Mouse (Mus musculus) intestine, postnatal 0 days (tissue): Measurements from ENCODE around the gene Dctn2. TPM values are rescaled to one million over a fixed set of nuclear protein-coding genes. Genes with fewer than 3 reads are reported as not detected.

Source experiments
- ATAC-seq: fragments of 200-750 bp; cut with Nextera tagmentation; 2 replicates; pipeline ENCODE4 v1.8.0; 2017; ENCODE audit warnings: mild to moderate bottlenecking, moderate TSS enrichment, moderate library complexity
- H3K27ac ChIP-seq: fragments of 300-500 bp; sonication (generic); 2 replicates; pipeline ENCODE4 v1.5.1; 2014; ENCODE audit warnings: mild to moderate bottlenecking, low read depth, low read length, moderate library complexity
- H3K27me3 ChIP-seq: fragments of 300-500 bp; sonication (generic); replicated peaks from 2 replicates; pipeline ENCODE4 v1.6.1; 2014; ENCODE audit warnings: low read length, mixed read lengths; ENCODE audit not compliant: control insufficient read depth, insufficient read depth
- H3K36me3 ChIP-seq: fragments of 300-500 bp; sonication (generic); 2 replicates; pipeline ENCODE4 v1.6.1; 2014; ENCODE audit warnings: mild to moderate bottlenecking, moderate library complexity; ENCODE audit not compliant: control insufficient read depth, insufficient read depth
- H3K4me1 ChIP-seq: fragments of 300-500 bp; sonication (generic); replicated peaks from 2 replicates; pipeline ENCODE4 v1.6.1; 2014; ENCODE audit warnings: antibody characterized with exemption, low read length, mixed read lengths; ENCODE audit not compliant: control insufficient read depth, insufficient read depth
- H3K4me2 ChIP-seq: fragments of 300-500 bp; sonication (generic); replicated peaks from 2 replicates; pipeline ENCODE4 v1.6.1; 2014; ENCODE audit warnings: low read depth, mild to moderate bottlenecking, moderate library complexity
- H3K4me3 ChIP-seq: fragments of 300-500 bp; sonication (generic); 2 replicates; pipeline ENCODE4 v1.5.1; 2014; ENCODE audit warnings: low read depth, low read length
- H3K9ac ChIP-seq: fragments of 300-500 bp; sonication (generic); 2 replicates; pipeline ENCODE4 v1.6.1; 2014; ENCODE audit warnings: mild to moderate bottlenecking, low read depth, low read length
- H3K9me3 ChIP-seq: fragments of 300-500 bp; sonication (generic); 2 replicates; pipeline ENCODE4 v1.6.1; 2016; ENCODE audit warnings: mixed run types; ENCODE audit not compliant: control insufficient read depth
- CTCF ChIP-seq: sonication (generic); IDR thresholded peaks from 2 replicates; pipeline ENCODE4 v1.5.1; 2016; ENCODE audit warnings: low read depth, mild to moderate bottlenecking, control low read depth, antibody characterized with exemption, moderate library complexity
- WGBS: fragments of 180-500 bp; shearing (Covaris S2); extraction: QIAGEN DNeasy Blood & Tissue Kit; methylation state at CpG from one replicate; pipeline ENCODE4 v1.1.7; 2014; 5-methylcytosine and 5-hydroxymethylcytosine counted together
- polyA plus RNA-seq: library from polyadenylated mRNA; unstranded; fragments of >200 nt; fragmentation: Nextera tagmentation; extraction: Ambion mirVana; gene quantifications from 2 replicates; pipeline ENCODE4 v1.2.1, GENCODE M21; 2015

The Dctn2 gene
- polyA plus RNA-seq, 1 experiment from 2014 or later: 143 TPM

GRCm38 (mm10) chr10:127317277-127317676, 51.1 kb downstream of the Dctn2 start:
- no peaks in the 10 kb centered on the region for H3K4me1 ChIP-seq
- no peak overlapping the region for H3K9ac ChIP-seq
- no peak overlapping the region for H3K4me2 ChIP-seq
- TF ChIP-seq CTCF: no peak
- ATAC-seq: no peak
- H3K9me3 ChIP-seq: no peaks in the 10 kb centered on the region
- no peak overlapping the region for H3K27ac ChIP-seq
- H3K27me3 ChIP-seq: no peaks in the 10 kb centered on the region
- 65% methylated on average over 2 of the region's 2 CpGs for WGBS
- H3K36me3 ChIP-seq: no peaks in the 10 kb centered on the region
- no peak overlapping the region for H3K4me3 ChIP-seq

- no peaks in the 10 kb centered on the region for H3K4me1 ChIP-seq
- WGBS: 38% methylated on average over 4 of the region's 4 CpGs
- TF ChIP-seq CTCF: no peak
- ATAC-seq: no peak
- H3K4me3 ChIP-seq: no peak overlapping the region
- H3K27ac ChIP-seq: no peak overlapping the region
- no peaks in the 10 kb centered on the region for H3K36me3 ChIP-seq
- no peak overlapping the region for H3K9ac ChIP-seq
- H3K4me2 ChIP-seq: no peak overlapping the region
- H3K9me3 ChIP-seq: no peaks in the 10 kb centered on the region
- H3K27me3 ChIP-seq: no peaks in the 10 kb centered on the region
These were observed 51.8 kb downstream of the Dctn2 start for GRCm38 (mm10) chr10:127318009-127318408.

GRCm38 (mm10) chr10:127319969-127320368, 53.8 kb downstream of the Dctn2 start:
- Histone ChIP-seq H3K27me3 (no peaks in the 10 kb centered on the region), H3K4me1 (0 out of 2 replicates have a peak, but pooled peaks cover 3% of the 10 kb centered on the region), H3K9ac (no peak overlapping the region), H3K9me3 (no peaks in the 10 kb centered on the region), H3K4me2 (no peak overlapping the region), H3K4me3 (no peak overlapping the region), H3K27ac (no peak overlapping the region), H3K36me3 (no peaks in the 10 kb centered on the region)
- 72% methylated on average over 7 of the region's 7 CpGs for WGBS
- TF ChIP-seq CTCF: no peak
- no peak for ATAC-seq

- Histone ChIP-seq H3K4me2 (no peak within 1 kb of the TSS), H3K36me3 (no peaks in the 10 kb centered on the region), H3K27ac (no peak within 1 kb of the TSS), H3K4me3 (no peak within 1 kb of the TSS), H3K9ac (no peak within 1 kb of the TSS), H3K27me3 (no peaks in the 10 kb centered on the region), H3K4me1 (0 out of 2 replicates have a peak, but pooled peaks cover 4% of the 10 kb centered on the region), H3K9me3 (no peaks in the 10 kb centered on the region)
- WGBS: 74% methylated on average over 3 of the region's 3 CpGs
- no peak for ATAC-seq
- no peak for TF ChIP-seq CTCF
These were observed 55.5 kb downstream of the Dctn2 start, which contains the start of gene Arhgap9 for GRCm38 (mm10) chr10:127321621-127322020. Gene Arhgap9 (plus strand): TSS chr10:127321964.

DNA sequence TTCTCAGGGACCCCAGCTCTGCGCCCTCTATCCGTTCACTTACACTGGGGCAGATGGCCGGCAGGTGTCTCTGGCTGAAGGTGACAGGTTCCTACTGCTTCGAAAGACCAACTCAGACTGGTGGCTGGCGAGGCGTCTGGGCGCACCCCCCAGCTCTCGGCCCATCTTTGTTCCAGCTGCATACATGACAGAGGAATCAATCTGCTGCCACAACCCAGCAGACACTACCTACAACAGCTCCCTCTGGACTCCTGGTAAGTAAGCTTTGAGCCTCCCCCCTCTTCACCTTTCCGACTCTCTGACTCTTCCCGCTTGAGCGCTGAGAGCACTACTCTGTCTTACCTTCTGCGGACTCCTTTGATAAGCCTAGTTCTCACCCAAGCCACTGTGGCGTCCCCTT, 56.0 kb downstream of the Dctn2 start:
- H3K9me3 ChIP-seq: no peaks in the 10 kb centered on the region
- no peaks in the 10 kb centered on the region for H3K36me3 ChIP-seq
- no peaks in the 10 kb centered on the region for H3K27me3 ChIP-seq
- no peak overlapping the region for H3K27ac ChIP-seq
- ATAC-seq: no peak
- H3K4me2 ChIP-seq: no peak overlapping the region
- WGBS: 58% methylated on average over 13 of the region's 13 CpGs
- no peak for TF ChIP-seq CTCF
- H3K4me3 ChIP-seq: no peak overlapping the region
- H3K4me1 ChIP-seq: 0 out of 2 replicates have a peak, but pooled peaks cover 4% of the 10 kb centered on the region
- no peak overlapping the region for H3K9ac ChIP-seq

DNA sequence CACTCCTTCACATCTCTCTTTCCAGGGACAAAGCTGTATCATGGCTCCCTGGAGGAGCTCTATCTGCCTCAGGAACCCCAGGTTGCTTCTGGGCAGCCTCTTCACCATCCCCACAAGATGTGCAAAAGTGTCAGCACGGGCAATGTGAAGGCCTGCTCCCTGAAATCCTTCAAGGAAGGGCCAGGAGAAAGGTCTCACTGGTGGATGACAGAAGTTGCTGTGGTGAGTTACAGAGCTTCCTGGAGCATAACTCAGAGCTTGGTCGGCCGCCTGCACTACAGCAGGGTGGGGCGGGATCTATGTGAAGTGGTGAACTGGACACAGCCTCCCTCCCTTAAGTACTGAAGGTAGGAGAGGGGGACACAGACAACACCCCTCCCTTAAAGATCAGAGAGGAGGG, 56.5 kb downstream of the Dctn2 start:
- Histone ChIP-seq H3K4me3 (no peak overlapping the region), H3K27me3 (0 out of 2 replicates have a peak, but pooled peaks cover 3% of the 10 kb centered on the region), H3K9ac (no peak overlapping the region), H3K27ac (no peak overlapping the region), H3K9me3 (no peaks in the 10 kb centered on the region), H3K4me2 (no peak overlapping the region), H3K4me1 (0 out of 2 replicates have a peak, but pooled peaks cover 4% of the 10 kb centered on the region), H3K36me3 (no peaks in the 10 kb centered on the region)
- ATAC-seq: no peak
- TF ChIP-seq CTCF: no peak
- WGBS: 50% methylated on average over 4 of the region's 4 CpGs
